Mouse (Mus musculus): ENCODE measurements around the gene Cdh13. TPM values are rescaled to one million over a fixed set of nuclear protein-coding genes. Genes with fewer than 3 reads are reported as not detected.

Gene Cdh13
- polyA plus RNA-seq, 1 experiment = 44.3 TPM

GRCm38 (mm10) chr8:118323421-118323820, 39.9 kb downstream of the Cdh13 start:
- DNase-seq = no peak
- no peaks in the 10 kb centered on the region for H3K4me1 ChIP-seq (ENCODE audit: control insufficient read depth, insufficient read depth, low read length)
- TF ChIP-seq POLR2A (IDR thresholded peaks at IDR 0.05; ENCODE audit: borderline replicate concordance, extremely low read depth, low read depth, low read length) (no peak), CTCF (IDR thresholded peaks at IDR 0.05; ENCODE audit: insufficient read depth, low read length) (no peak)

GRCm38 (mm10) chr8:118334933-118335332, 51.4 kb downstream of the Cdh13 start:
- Histone ChIP-seq H3K4me1 (ENCODE audit: control insufficient read depth, insufficient read depth, low read length) (no peaks in the 10 kb centered on the region), H3K4me3 (replicated peaks; ENCODE audit: extremely low read depth, low read depth, low read length) (no peak overlapping the region)
- 76% methylated on average over 7 of the region's 7 CpGs for WGBS
- TF ChIP-seq CTCF (IDR thresholded peaks at IDR 0.05; ENCODE audit: insufficient read depth, low read length) (no peak), POLR2A (IDR thresholded peaks at IDR 0.05; ENCODE audit: borderline replicate concordance, extremely low read depth, low read depth, low read length) (no peak)
- DNase-seq = no peak

More at GRCm38 (mm10) chr8:118323421-118323820, 39.9 kb downstream of the Cdh13 start:
- H3K4me3 ChIP-seq (replicated peaks; ENCODE audit: extremely low read depth, low read depth, low read length) = no peak overlapping the region
- 53% methylated on average over 3 of the region's 3 CpGs for WGBS

GRCm38 (mm10) chr8:118339711-118340110, 56.2 kb downstream of the Cdh13 start:
- DNase-seq = no peak
- TF ChIP-seq CTCF (IDR thresholded peaks at IDR 0.05; ENCODE audit: insufficient read depth, low read length) (no peak), POLR2A (IDR thresholded peaks at IDR 0.05; ENCODE audit: borderline replicate concordance, extremely low read depth, low read depth, low read length) (no peak)
- Histone ChIP-seq H3K4me1 (ENCODE audit: control insufficient read depth, insufficient read depth, low read length) (no peaks in the 10 kb centered on the region), H3K4me3 (replicated peaks; ENCODE audit: extremely low read depth, low read depth, low read length) (no peak overlapping the region)
- WGBS = 75% methylated on average over 3 of the region's 3 CpGs

DNA sequence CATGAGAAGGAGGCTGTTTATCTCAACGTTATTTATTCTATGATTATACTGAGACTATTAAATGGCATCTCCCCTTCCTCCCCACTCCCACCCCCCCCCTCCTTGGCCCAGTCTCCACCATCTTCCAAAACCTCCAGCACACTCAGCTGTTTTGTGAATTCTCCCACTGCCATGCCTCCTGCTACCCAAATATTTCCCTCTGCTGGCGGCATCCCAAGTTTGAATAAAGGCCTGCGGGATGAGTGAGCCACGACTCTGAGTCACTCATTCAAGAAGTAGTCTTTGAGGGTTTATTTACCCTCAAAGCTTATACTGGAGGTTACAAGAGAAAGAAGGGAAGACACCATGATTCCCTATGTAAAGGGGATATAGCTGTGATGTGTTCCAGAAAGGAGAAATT, 59.7 kb downstream of the Cdh13 start:
- Histone ChIP-seq H3K4me3 (replicated peaks; ENCODE audit: extremely low read depth, low read depth, low read length) (no peak overlapping the region), H3K4me1 (ENCODE audit: control insufficient read depth, insufficient read depth, low read length) (no peaks in the 10 kb centered on the region)
- WGBS = 43% methylated on average over 4 of the region's 4 CpGs
- no peak for DNase-seq
- no peak for TF ChIP-seq CTCF (IDR thresholded peaks at IDR 0.05; ENCODE audit: insufficient read depth, low read length)
- no peak for TF ChIP-seq POLR2A (IDR thresholded peaks at IDR 0.05; ENCODE audit: borderline replicate concordance, extremely low read depth, low read depth, low read length)

DNA sequence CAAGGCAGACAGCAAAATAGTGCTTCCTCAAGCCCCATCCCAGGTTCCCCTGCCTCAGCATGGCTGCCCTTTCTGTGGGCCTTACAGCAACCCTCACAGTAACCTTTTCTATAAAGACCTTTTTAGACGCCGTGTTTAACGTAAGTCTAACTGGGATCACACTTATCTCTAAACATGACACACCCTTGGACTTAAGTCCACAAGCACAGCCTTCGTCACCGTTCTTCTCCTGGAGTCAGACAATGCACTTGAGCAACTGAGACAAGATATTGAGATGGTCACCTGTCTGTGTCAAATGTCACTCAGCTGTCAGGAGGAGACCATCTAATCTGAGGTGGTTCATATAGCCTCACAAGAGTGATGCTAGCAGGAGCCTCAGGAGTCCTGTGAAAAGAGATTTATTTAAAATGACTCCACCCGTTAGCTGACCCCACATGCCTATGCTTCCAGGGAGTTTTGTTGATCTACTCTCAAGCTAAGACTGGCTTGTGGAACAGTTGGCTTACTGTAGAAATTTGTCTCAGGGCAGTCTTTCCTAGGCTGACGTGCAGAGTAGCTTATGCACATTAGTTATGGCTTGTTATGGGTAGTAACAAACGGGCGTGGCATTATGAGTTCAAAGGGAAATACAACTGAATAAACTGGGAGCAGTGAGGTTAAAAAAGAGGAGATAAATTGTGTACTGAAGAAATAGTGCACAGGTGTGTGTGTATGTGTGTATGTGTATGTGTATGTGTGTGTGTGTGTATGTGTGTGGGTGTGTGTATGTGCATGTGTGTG, 65.4 kb downstream of the Cdh13 start:
- no peaks in the 10 kb centered on the region for H3K4me1 ChIP-seq (ENCODE audit: control insufficient read depth, insufficient read depth, low read length)
- TF ChIP-seq CTCF (IDR thresholded peaks at IDR 0.05; ENCODE audit: insufficient read depth, low read length) = no peak
- TF ChIP-seq POLR2A (IDR thresholded peaks at IDR 0.05; ENCODE audit: borderline replicate concordance, extremely low read depth, low read depth, low read length) = no peak

DNA sequence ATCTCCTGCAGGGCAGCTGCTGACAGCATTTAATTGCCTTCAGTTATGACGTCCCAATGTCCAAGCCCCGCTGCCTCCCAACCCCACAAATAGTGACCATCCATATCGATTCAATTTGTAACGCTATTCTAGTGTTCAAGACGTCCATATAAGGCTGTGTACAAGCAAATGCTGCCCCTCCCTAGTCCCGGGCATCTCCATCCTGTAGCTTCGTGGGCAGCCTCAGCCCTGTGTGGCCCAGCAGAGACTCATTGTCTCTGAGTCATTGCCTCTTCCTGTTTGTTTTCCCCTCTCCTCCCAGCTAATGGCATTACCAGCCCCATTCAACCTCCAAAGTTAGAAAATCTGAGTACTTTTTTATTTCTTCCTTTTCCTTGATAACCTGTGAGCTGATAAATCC, 66.6 kb downstream of the Cdh13 start:
- no peak for DNase-seq
- no peaks in the 10 kb centered on the region for H3K4me1 ChIP-seq (ENCODE audit: control insufficient read depth, insufficient read depth, low read length)
- WGBS = 52% methylated on average over 7 of the region's 7 CpGs
- H3K4me3 ChIP-seq (replicated peaks; ENCODE audit: extremely low read depth, low read depth, low read length) = no peak overlapping the region
- TF ChIP-seq CTCF (IDR thresholded peaks at IDR 0.05; ENCODE audit: insufficient read depth, low read length) (no peak), POLR2A (IDR thresholded peaks at IDR 0.05; ENCODE audit: borderline replicate concordance, extremely low read depth, low read depth, low read length) (no peak)

More for the DNA sequence above, 65.4 kb downstream of the Cdh13 start:
- H3K4me3 ChIP-seq (replicated peaks; ENCODE audit: extremely low read depth, low read depth, low read length) = no peak overlapping the region
- no peak for DNase-seq
- 71% methylated on average over 9 of the region's 9 CpGs for WGBS

GRCm38 (mm10) chr8:118353022-118353421, 69.5 kb downstream of the Cdh13 start:
- no peak for DNase-seq
- Histone ChIP-seq H3K4me1 (ENCODE audit: control insufficient read depth, insufficient read depth, low read length) (no peaks in the 10 kb centered on the region), H3K4me3 (replicated peaks; ENCODE audit: extremely low read depth, low read depth, low read length) (no peak overlapping the region)
- WGBS = 61% methylated on average over 4 of the region's 4 CpGs
- TF ChIP-seq CTCF (IDR thresholded peaks at IDR 0.05; ENCODE audit: insufficient read depth, low read length) (no peak), POLR2A (IDR thresholded peaks at IDR 0.05; ENCODE audit: borderline replicate concordance, extremely low read depth, low read depth, low read length) (no peak)

- no peak for DNase-seq
- WGBS = 90% methylated on average over 5 of the region's 5 CpGs
- H3K4me3 ChIP-seq (replicated peaks; ENCODE audit: extremely low read depth, low read depth, low read length) = no peak overlapping the region
- TF ChIP-seq POLR2A (IDR thresholded peaks at IDR 0.05; ENCODE audit: borderline replicate concordance, extremely low read depth, low read depth, low read length) (no peak), CTCF (IDR thresholded peaks at IDR 0.05; ENCODE audit: insufficient read depth, low read length) (no peak)
- H3K4me1 ChIP-seq (ENCODE audit: control insufficient read depth, insufficient read depth, low read length) = no peaks in the 10 kb centered on the region
These were observed 73.5 kb downstream of the Cdh13 start for GRCm38 (mm10) chr8:118357067-118357466.

DNA sequence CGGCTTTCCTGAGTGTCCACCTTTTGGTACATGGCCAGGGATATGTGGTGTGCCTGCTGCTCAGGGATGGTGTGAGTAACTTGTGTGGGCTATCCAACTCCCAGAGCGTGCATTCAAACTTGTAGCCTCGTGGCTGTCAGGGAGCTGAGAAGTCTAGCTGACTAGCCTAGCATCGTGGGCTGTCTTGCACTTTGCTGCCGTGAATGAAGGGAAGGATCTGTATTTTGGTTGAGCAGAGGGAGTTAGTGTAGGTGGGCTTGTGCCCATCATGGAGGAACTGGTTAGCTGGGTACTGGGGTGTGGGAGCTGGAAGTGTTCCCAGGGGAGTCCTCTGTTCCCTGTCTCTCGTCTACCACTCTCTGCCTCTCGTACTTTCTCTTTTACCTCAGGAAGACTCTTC, 74.1 kb downstream of the Cdh13 start:
- 88% methylated on average over 7 of the region's 7 CpGs for WGBS
- Histone ChIP-seq H3K4me3 (replicated peaks; ENCODE audit: extremely low read depth, low read depth, low read length) (no peak overlapping the region), H3K4me1 (ENCODE audit: control insufficient read depth, insufficient read depth, low read length) (no peaks in the 10 kb centered on the region)
- DNase-seq = no peak
- no peak for TF ChIP-seq POLR2A (IDR thresholded peaks at IDR 0.05; ENCODE audit: borderline replicate concordance, extremely low read depth, low read depth, low read length)
- no peak for TF ChIP-seq CTCF (IDR thresholded peaks at IDR 0.05; ENCODE audit: insufficient read depth, low read length)

DNA sequence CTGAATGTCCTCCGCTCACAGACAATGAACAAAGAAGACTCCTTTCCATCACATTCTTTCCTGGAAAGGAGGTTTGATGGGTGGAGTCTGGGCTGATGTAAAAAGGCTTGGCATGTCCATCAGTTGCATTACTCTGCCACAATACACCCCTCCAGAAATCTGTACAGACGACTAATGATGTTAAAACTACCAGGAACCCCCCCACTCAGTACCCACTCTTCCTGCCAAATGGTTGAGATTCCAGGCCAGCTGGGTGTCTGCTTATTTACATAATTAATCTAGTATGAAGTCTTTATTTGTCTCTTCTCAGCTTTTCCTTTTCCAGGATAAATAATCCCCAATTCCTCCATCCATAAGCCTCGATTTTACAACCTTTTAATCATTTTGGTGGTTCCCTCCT, 80.2 kb downstream of the Cdh13 start:
- Histone ChIP-seq H3K4me3 (replicated peaks; ENCODE audit: extremely low read depth, low read depth, low read length) (no peak overlapping the region), H3K4me1 (ENCODE audit: control insufficient read depth, insufficient read depth, low read length) (no peaks in the 10 kb centered on the region)
- DNase-seq = no peak
- no peak for TF ChIP-seq CTCF (IDR thresholded peaks at IDR 0.05; ENCODE audit: insufficient read depth, low read length)
- TF ChIP-seq POLR2A (IDR thresholded peaks at IDR 0.05; ENCODE audit: borderline replicate concordance, extremely low read depth, low read depth, low read length) = no peak
- WGBS = 55% methylated on average over 3 of the region's 3 CpGs
